Mouse (Mus musculus) Patski (cell line): ENCODE measurements at regions not wholly inside any gene's neighbourhood (a gene's known extent, or its start where the extent isn't known, plus 50 kb on each side); places are given as distances from the start of the nearest gene placed in this dataset.

Experiments used
- ATAC-seq: fragments of 100-300 bp; one replicate; pipeline ENCODE4 v1.8.0; 2021
- CTCF ChIA-PET: fragments of 350-600 bp; sonication (Branson Sonifier 250); formaldehyde crosslinking; loops from one replicate; lab custom pipeline; 2022; ENCODE audit warnings: inconsistent platforms; lab: Charles Lee
- POLR2A ChIA-PET: fragments of 350-600 bp; sonication (Branson Sonifier 250); formaldehyde crosslinking; loops from one replicate; lab custom pipeline; 2022; ENCODE audit warnings: antibody characterized with exemption, inconsistent platforms; lab: Charles Lee
- DNase-seq: peaks from one replicate; pipeline ENCODE4 v3.0.0-alpha.2; 2011; ENCODE audit warnings: low read depth, low spot score
- H3K27me3 ChIP-seq: fragments of 371-371 bp; one replicate; pipeline ENCODE4 v1.5.1; 2021
- CTCF ChIP-seq: fragments of 100-300 bp; IDR thresholded peaks from one replicate; pipeline ENCODE4 v1.5.1; 2021
- in situ Hi-C: fragments of 300-500 bp; cut with MboI; formaldehyde crosslinking; loops from 3 replicates; pipeline ENCODE4 v1.11.1; 2018; ENCODE audit warnings: low pct_unique_long_range_greater_than_20kb, mixed read lengths

GRCm38 (mm10) chrX:142456022-142456421 is 65.7 kb upstream of the Acsl4 start:
- ATAC-seq (no peak), DNase-seq (no peak)
- ChIA-PET CTCF (interaction anchor here (0.9 kb wide), 1 partner anchor 99 kb away, joined by 3 read pairs; no protein-coding TSS in a partner anchor), POLR2A (no interaction called here)
- in situ Hi-C loops = no loop called here
- TF ChIP-seq CTCF = no peak
- peaks cover 39% of the 10 kb centered on the region for H3K27me3 ChIP-seq

- ChIA-PET POLR2A (no interaction called here), CTCF (interaction anchor here (0.9 kb wide), 1 partner anchor 17 kb away, joined by 4 read pairs; no protein-coding TSS in a partner anchor)
- H3K27me3 ChIP-seq = peaks cover 22% of the 10 kb centered on the region
- in situ Hi-C loops = no loop called here
- ATAC-seq (no peak), DNase-seq (no peak)
- no peak for TF ChIP-seq CTCF
Observed at GRCm38 (mm10) chrX:142464174-142464573, 73.8 kb upstream of the Acsl4 start.

- ChIA-PET POLR2A (no interaction called here), CTCF (interaction anchor here (0.9 kb wide), 1 partner anchor 16 kb away, joined by 4 read pairs; no protein-coding TSS in a partner anchor)
- TF ChIP-seq CTCF = no peak
- peaks cover 22% of the 10 kb centered on the region for H3K27me3 ChIP-seq
- DNase-seq (no peak), ATAC-seq (no peak)
- in situ Hi-C loops = no loop called here
Observed at GRCm38 (mm10) chrX:142464756-142465155, 74.4 kb upstream of the Acsl4 start.

GRCm38 (mm10) chrX:142467850-142468256 is 77.5 kb upstream of the Acsl4 start:
- ChIA-PET POLR2A (no interaction called here), CTCF (interaction anchor here (1.3 kb wide), 1 partner anchor 43 kb away, joined by 3 read pairs; no protein-coding TSS in a partner anchor)
- ATAC-seq (no peak), DNase-seq (no peak)
- H3K27me3 ChIP-seq = peaks cover 17% of the 10 kb centered on the region
- in situ Hi-C loops = no loop called here
- TF ChIP-seq CTCF = no peak

- H3K27me3 ChIP-seq = peaks cover 14% of the 10 kb centered on the region
- POLR2A ChIA-PET = no interaction called here
- ATAC-seq (peak; percentile 69), DNase-seq (no peak)
- TF ChIP-seq CTCF = no peak
- CTCF ChIA-PET = interaction anchor here (1.1 to 1.3 kb wide), 2 partner anchors 14 to 43 kb away, joined by 3 to 4 read pairs; no protein-coding TSS in a partner anchor
- in situ Hi-C loops = no loop called here
Observed at GRCm38 (mm10) chrX:142468388-142468787, 78.1 kb upstream of the Acsl4 start.

GRCm38 (mm10) chrX:142469048-142469634 is 78.8 kb upstream of the Acsl4 start:
- H3K27me3 ChIP-seq = peaks cover 14% of the 10 kb centered on the region
- no peak for ATAC-seq
- in situ Hi-C loops = no loop called here
- TF ChIP-seq CTCF = no peak
- POLR2A ChIA-PET = no interaction called here
- DNase-seq = no peak
- CTCF ChIA-PET = interaction anchor here (0.9 to 1.3 kb wide), 4 partner anchors 15 to 43 kb away, joined by 3 to 4 read pairs (median 3); no protein-coding TSS in a partner anchor

- ATAC-seq (no peak), DNase-seq (no peak)
- POLR2A ChIA-PET = no interaction called here
- CTCF ChIA-PET = interaction anchor here (1.2 to 1.3 kb wide), 2 partner anchors 18 to 43 kb away, joined by 3 read pairs; no protein-coding TSS in a partner anchor
- TF ChIP-seq CTCF = no peak
- peaks cover 14% of the 10 kb centered on the region for H3K27me3 ChIP-seq
- in situ Hi-C loops = no loop called here
Observed at GRCm38 (mm10) chrX:142470083-142470482, 79.7 kb upstream of the Acsl4 start.

- ATAC-seq (peak; percentile 60), DNase-seq (no peak)
- POLR2A ChIA-PET = interaction anchor here (1.1 kb wide), 1 partner anchor 92 kb away, joined by 3 read pairs; no protein-coding TSS in a partner anchor
- peaks cover 6% of the 10 kb centered on the region for H3K27me3 ChIP-seq
- CTCF ChIA-PET = interaction anchor here (0.9 to 1.6 kb wide), 4 partner anchors 9 to 29 kb away, joined by 3 to 4 read pairs (median 4); no protein-coding TSS in a partner anchor
- in situ Hi-C loops = no loop called here
- TF ChIP-seq CTCF = no peak
Observed at GRCm38 (mm10) chrX:142481203-142481815, 91.0 kb upstream of the Acsl4 start.

- in situ Hi-C loops = no loop called here
- ATAC-seq = no peak
- ChIA-PET CTCF (interaction anchor here (0.9 kb wide), 1 partner anchor 14 kb away, joined by 3 read pairs; no protein-coding TSS in a partner anchor), POLR2A (no interaction called here)
- DNase-seq = no peak
- no peak for TF ChIP-seq CTCF
- H3K27me3 ChIP-seq = no peaks in the 10 kb centered on the region
Observed at GRCm38 (mm10) chrX:142488078-142488477, 97.7 kb upstream of the Acsl4 start.

- DNase-seq (peak; percentile 48), ATAC-seq (peak; percentile 47)
- ChIA-PET CTCF (interaction anchor here (0.8 kb wide), 1 partner anchor 9 kb away, joined by 3 read pairs; no protein-coding TSS in a partner anchor), POLR2A (interaction anchor here (0.7 kb wide), 1 partner anchor 88 kb away, joined by 4 read pairs; no protein-coding TSS in a partner anchor)
- in situ Hi-C loops = no loop called here
- no peaks in the 10 kb centered on the region for H3K27me3 ChIP-seq
- no peak for TF ChIP-seq CTCF
Observed at GRCm38 (mm10) chrX:142490093-142490717, 99.9 kb upstream of the Acsl4 start.
